Mouse (Mus musculus) heart, embryonic 14.5 days (tissue): ENCODE data around the gene Asna1. TPM values are rescaled to one million over a fixed set of nuclear protein-coding genes. Genes with fewer than 3 reads are reported as not detected.

Source experiments
- ATAC-seq: fragments of 200-750 bp; cut with Nextera tagmentation; 2 replicates; pipeline ENCODE4 v1.8.0; 2017; ENCODE audit warnings: low read depth, moderate TSS enrichment; ENCODE audit not compliant: insufficient number of reproducible peaks, insufficient read depth, low FRiP score
- H3K27ac ChIP-seq, 2 experiments: fragments of 200-500 bp in 1 of 2; fragments of 300-500 bp in 1 of 2; sonication (generic) in 1 of 2; replicated peaks in 1 of 2; 2 replicates each; pipeline ENCODE4 v1.5.1; 2012 to 2014; ENCODE audit warnings: low read depth in 2 of 2, low read length in 2 of 2, control low read depth in 1 of 2, mild to moderate bottlenecking in 1 of 2, mixed read lengths in 1 of 2; ENCODE audit not compliant: control insufficient read depth in 1 of 2, insufficient read depth in 1 of 2
- H3K27me3 ChIP-seq: fragments of 300-500 bp; sonication (generic); 2 replicates; pipeline ENCODE4 v1.6.1; 2014; ENCODE audit warnings: mild to moderate bottlenecking, low read length, control low read depth; ENCODE audit not compliant: control insufficient read depth, insufficient read depth
- H3K36me3 ChIP-seq: fragments of 300-500 bp; sonication (generic); 2 replicates; pipeline ENCODE4 v1.6.1; 2014; ENCODE audit warnings: mild to moderate bottlenecking, control low read depth, low read length, mixed read lengths; ENCODE audit not compliant: control insufficient read depth, insufficient read depth
- H3K4me1 ChIP-seq, 2 experiments: fragments of 200-500 bp in 1 of 2; fragments of 300-500 bp in 1 of 2; sonication (generic) in 1 of 2; 2 replicates each; pipeline ENCODE4 v1.6.1; 2012 to 2014; ENCODE audit warnings: low read length in 2 of 2, control low read depth in 1 of 2, mixed read lengths in 1 of 2; ENCODE audit not compliant: control insufficient read depth in 2 of 2, insufficient read depth in 2 of 2
- H3K4me2 ChIP-seq: fragments of 300-500 bp; sonication (generic); 2 replicates; pipeline ENCODE4 v1.6.1; 2014; ENCODE audit warnings: mild to moderate bottlenecking, low read length
- H3K4me3 ChIP-seq, 2 experiments: fragments of 200-500 bp in 1 of 2; fragments of 300-500 bp in 1 of 2; sonication (generic) in 1 of 2; 2 replicates each; pipeline ENCODE4 v1.5.1; 2012 to 2014; ENCODE audit warnings: low read length in 2 of 2, mild to moderate bottlenecking in 2 of 2, control low read depth in 1 of 2, low read depth in 1 of 2, moderate library complexity in 1 of 2; ENCODE audit not compliant: control insufficient read depth in 1 of 2, insufficient read depth in 1 of 2
- H3K9ac ChIP-seq: fragments of 300-500 bp; sonication (generic); 2 replicates; pipeline ENCODE4 v1.6.1; 2014; ENCODE audit warnings: mild to moderate bottlenecking, low read length
- H3K9me3 ChIP-seq: fragments of 300-500 bp; sonication (generic); 2 replicates; pipeline ENCODE4 v1.6.1; 2016; ENCODE audit warnings: low read length, control low read depth; ENCODE audit not compliant: control insufficient read depth
- WGBS: fragments of 180-500 bp; shearing (Covaris S2); extraction: QIAGEN DNeasy Blood & Tissue Kit; methylation state at CpG from one replicate; pipeline ENCODE4 v1.1.7; 2014; 5-methylcytosine and 5-hydroxymethylcytosine counted together
- polyA plus RNA-seq: library from polyadenylated mRNA; unstranded; fragments of >200 nt; fragmentation: Nextera tagmentation; extraction: Ambion mirVana; gene quantifications from 2 replicates; pipeline ENCODE4 v1.2.1, GENCODE M21; 2014

Gene Asna1
- polyA plus RNA-seq, 1 experiment from 2014 or later: 109 TPM

DNA sequence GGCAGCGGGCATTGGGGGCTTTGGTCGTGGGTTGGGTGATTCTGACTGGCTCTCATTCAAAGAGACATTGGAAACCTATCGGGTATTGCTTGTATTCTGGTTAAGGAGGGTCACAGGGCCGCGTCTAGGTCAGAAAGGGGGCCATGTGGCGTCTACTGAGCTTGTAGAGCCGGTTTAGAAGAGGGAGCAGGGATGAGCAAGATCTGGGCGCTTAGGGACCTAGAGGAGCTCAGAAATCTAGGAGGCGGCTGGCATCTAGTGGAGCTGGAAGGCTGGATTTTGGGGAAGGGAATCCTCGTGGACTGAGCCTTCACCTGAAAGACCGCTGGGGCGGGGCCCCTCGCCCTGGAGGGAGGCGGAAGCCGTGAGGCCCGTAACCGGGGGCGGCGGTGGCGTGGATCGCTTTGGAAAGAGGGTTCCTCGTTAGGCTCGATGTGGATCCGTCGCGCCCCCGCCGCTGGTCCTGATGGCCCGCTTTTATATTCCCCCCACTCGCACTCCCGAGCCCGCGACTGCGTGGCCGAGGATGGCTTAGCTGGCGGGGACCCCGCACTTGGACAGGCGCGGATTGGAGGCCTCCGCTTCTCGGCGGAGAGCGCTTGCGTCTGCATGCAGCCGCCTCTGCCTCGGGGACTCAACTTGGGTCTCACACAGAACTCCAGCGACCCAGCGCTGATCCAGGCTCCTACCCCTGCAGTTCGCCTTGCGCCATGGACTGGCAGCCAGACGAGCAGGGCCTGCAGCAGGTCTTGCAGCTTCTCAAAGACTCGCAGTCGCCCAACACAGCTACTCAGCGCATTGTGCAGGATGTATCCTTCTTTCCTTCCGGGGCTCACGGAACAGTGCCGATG, 12.8 kb upstream of the Asna1 start:
- Histone ChIP-seq H3K27me3 (no peaks in the 10 kb centered on the region), H3K27ac (peak overlapping the region; percentile 99), H3K4me2 (peak overlapping the region; percentile 96), H3K4me1 (peaks cover 0 to 22% of the 10 kb centered on the region in 2 experiments; a peak in 3 of 4 replicates), H3K4me3 (peak overlapping the region; percentile 84 to 96), H3K9me3 (no peaks in the 10 kb centered on the region), H3K36me3 (peaks cover 43% of the 10 kb centered on the region), H3K9ac (peak overlapping the region; percentile 92)
- ATAC-seq: 0 out of 2 replicates have a peak, but pooled peaks have one; percentile 19
- WGBS: under 1% methylated on average over 56 of the region's 57 CpGs

DNA sequence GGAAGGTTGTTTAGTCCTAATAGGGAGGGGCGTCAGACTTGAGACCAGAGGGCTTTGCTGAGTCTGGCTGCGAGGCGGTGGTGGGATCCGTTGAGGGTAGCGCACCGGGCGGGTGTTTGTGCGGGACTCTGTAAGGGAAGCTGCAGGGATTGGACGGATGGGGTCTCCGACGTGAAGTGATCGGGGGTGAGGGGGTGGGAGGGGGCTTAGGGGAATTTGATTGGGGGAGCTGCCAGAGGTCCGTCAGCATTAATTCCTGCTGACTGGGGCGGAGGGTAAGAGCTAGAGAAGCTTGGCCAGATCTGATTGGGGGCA, 12.2 kb upstream of the Asna1 start:
- H3K27ac ChIP-seq: peak overlapping the region; percentile 99
- peak overlapping the region; percentile 84 to 96 for H3K4me3 ChIP-seq
- WGBS: under 1% methylated on average over 14 of the region's 14 CpGs
- H3K4me2 ChIP-seq: peak overlapping the region; percentile 96
- H3K9ac ChIP-seq: peak overlapping the region; percentile 92
- H3K4me1 ChIP-seq: peaks cover 0 to 22% of the 10 kb centered on the region in 2 experiments; a peak in 3 of 4 replicates
- H3K9me3 ChIP-seq: no peaks in the 10 kb centered on the region
- ATAC-seq: peak; percentile 11
- H3K36me3 ChIP-seq: peaks cover 44% of the 10 kb centered on the region
- H3K27me3 ChIP-seq: no peaks in the 10 kb centered on the region

DNA sequence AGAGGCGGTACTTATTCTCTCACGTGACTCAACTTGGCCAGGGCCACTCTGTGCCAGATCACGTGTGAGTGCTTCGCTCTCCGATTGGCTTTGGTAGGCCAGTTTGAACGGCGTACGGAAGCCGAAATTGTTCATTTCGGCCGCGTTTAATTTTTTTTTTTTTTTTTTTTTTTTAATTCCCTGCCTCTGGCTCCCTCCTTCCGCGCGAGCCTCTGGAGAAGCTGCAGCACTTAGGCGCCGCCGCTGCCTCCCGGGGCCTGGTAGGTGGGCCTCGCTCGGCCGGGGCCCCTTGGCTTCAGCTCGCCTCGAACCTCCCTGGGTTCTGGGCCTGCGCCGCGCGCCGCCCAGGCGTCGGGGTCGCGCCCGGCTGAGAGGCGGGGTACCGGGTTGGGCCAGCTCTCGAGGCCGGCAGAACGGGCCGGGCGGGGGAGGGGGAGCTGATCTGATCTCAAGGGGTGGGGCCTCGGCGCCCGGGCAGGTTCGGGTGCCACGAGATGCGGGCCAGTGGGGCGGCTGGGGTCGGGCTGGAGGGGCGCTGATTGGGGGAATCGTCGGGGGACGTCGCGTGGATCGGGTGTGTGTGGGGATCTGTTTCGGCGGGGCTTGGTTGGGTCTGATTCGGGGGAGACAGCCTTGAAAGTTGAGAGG, 11.8 kb upstream of the Asna1 start, which contains the start of gene Tnpo2:
Gene Tnpo2 (plus strand): TSS at position 198 of the 648 bp plus-strand sequence.
- Histone ChIP-seq H3K9me3 (no peaks in the 10 kb centered on the region), H3K4me1 (peaks cover 0 to 22% of the 10 kb centered on the region in 2 experiments; a peak in 3 of 4 replicates), H3K27me3 (no peaks in the 10 kb centered on the region), H3K9ac (peak within 1 kb of the TSS; percentile 92), H3K27ac (peak within 1 kb of the TSS; percentile 99), H3K4me2 (peak within 1 kb of the TSS; percentile 96), H3K36me3 (peaks cover 44% of the 10 kb centered on the region), H3K4me3 (peak within 1 kb of the TSS; percentile 84 to 96)
- peak; percentile 92 for ATAC-seq
- under 1% methylated on average over 59 of the region's 59 CpGs for WGBS

DNA sequence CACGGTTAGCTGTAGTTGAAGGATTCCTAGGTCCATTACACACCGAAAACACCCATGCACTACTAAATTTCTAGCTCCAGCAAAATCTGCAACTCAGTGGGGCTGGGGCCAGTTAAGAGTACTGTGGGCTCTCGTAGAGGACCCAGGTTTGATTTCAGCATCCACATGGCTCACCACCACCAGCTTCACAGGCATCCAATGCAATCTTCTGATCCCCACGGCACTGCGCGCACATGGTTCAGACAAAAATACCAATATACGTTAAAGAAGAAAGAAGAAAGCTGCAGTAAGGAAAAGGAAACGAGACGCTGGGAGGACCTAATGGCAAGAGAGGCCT, 11.3 kb upstream of the Asna1 start:
- H3K4me1 ChIP-seq: peaks cover 0 to 22% of the 10 kb centered on the region in 2 experiments; a peak in 3 of 4 replicates
- WGBS: under 1% methylated on average over 9 of the region's 9 CpGs
- H3K27me3 ChIP-seq: no peaks in the 10 kb centered on the region
- peak overlapping the region; percentile 82 for H3K4me2 ChIP-seq
- no peaks in the 10 kb centered on the region for H3K9me3 ChIP-seq
- H3K4me3 ChIP-seq: peak overlapping the region; percentile 79 to 84
- peak; percentile 38 for ATAC-seq
- H3K36me3 ChIP-seq: peaks cover 44% of the 10 kb centered on the region
- H3K9ac ChIP-seq: peak overlapping the region; percentile 92
- peak overlapping the region; percentile 87 to 99 for H3K27ac ChIP-seq

DNA sequence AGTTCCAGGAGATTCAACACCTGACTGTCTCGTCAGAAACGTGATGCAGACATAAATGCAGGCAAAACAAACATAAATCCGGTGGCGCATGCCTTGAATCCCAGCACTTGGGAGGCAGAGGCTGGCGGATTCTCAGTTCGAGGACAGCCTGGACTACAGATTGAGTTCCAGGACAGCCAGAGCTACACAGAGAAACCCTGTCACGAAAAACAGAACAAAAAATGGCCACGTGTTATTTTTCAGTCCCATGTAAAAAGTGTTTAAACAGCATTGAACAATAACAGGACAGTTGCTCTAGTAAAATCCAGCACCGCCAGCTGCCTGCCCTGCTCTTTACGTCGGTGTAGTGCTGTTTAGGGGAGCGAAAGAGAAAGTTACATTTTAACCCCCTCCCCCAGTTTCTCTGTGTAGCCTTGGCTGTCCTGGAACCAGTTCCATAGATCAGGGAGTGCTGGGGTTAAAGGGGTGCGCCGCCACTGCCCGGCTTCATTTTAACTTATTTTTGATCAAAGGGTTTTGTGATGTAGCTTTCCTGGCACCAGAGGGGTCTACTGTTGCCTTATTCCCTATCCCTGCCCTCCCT, 10.7 kb upstream of the Asna1 start:
- peak overlapping the region; percentile 87 to 99 for H3K27ac ChIP-seq
- WGBS: under 1% methylated on average over 15 of the region's 15 CpGs

DNA sequence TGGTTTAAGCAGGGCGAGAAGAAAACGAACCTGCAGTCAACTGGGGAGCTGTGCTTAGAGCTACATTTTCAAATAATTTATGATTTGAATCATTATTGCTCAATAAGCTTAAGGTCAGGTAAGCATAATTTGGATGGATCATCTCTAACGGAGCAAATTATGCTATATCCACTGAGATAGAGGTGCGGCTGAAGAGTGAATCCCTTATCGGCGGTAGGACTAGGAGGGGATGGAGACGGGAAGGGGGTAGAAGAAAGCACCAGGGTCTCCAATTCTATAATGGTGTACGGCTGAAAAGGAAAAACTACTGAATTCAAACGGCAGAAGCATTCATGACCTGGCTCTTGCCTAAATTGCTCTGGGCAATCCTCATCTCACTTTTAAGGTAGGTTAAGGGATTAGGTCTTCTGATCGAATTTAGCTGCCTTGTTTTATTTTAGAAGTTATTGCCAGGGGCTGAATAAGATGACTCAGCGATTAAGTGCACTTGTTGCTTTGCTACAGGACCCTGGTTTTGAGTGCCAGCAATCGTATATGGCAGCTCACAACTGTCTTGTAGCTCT, 10.2 kb upstream of the Asna1 start:
- H3K27ac ChIP-seq: peak overlapping the region; percentile 87 to 99
- H3K9ac ChIP-seq: peak overlapping the region; percentile 92
- H3K9me3 ChIP-seq: no peaks in the 10 kb centered on the region
- peak overlapping the region; percentile 79 to 84 for H3K4me3 ChIP-seq
- peaks cover 43% of the 10 kb centered on the region for H3K36me3 ChIP-seq
- no peak for ATAC-seq
- H3K27me3 ChIP-seq: no peaks in the 10 kb centered on the region
- H3K4me1 ChIP-seq: peaks cover 0 to 22% of the 10 kb centered on the region in 2 experiments; a peak in 3 of 4 replicates
- WGBS: 5% methylated on average over 12 of the region's 12 CpGs
- H3K4me2 ChIP-seq: peak overlapping the region; percentile 82

More for the DNA sequence above, 10.7 kb upstream of the Asna1 start:
- H3K9me3 ChIP-seq: no peaks in the 10 kb centered on the region
- H3K4me2 ChIP-seq: peak overlapping the region; percentile 82
- peak overlapping the region; percentile 92 for H3K9ac ChIP-seq
- peaks cover 43% of the 10 kb centered on the region for H3K36me3 ChIP-seq
- H3K27me3 ChIP-seq: no peaks in the 10 kb centered on the region
- ATAC-seq: no peak
- peaks cover 0 to 22% of the 10 kb centered on the region in 2 experiments; a peak in 3 of 4 replicates for H3K4me1 ChIP-seq
- H3K4me3 ChIP-seq: peak overlapping the region; percentile 79 to 84

DNA sequence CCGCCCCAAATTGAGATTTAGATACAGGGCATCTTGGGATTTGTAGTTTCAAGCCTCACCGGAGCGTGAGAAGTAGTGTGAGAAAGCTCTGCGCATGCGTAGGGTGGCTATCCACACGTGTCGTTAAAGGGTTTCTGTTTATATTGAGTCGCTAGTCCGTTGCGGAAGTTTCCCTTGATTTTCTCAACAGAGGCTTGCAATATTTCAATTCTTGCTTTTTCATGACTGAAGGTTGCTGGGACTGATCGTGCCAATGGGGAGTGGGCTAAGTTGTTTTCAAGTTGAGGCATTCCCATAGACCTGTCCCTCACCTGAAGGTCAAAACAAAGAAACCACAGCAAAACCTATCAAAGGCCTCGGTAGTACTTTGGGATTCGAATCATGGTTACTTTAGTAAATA, 9.7 kb upstream of the Asna1 start:
- Histone ChIP-seq H3K4me1 (peaks cover 0 to 21% of the 10 kb centered on the region in 2 experiments; a peak in 3 of 4 replicates), H3K36me3 (peaks cover 43% of the 10 kb centered on the region), H3K4me2 (peak overlapping the region; percentile 82), H3K27me3 (no peaks in the 10 kb centered on the region), H3K27ac (peak overlapping the region; percentile 6 to 99; a peak in 1 of 4 replicates), H3K9ac (peak overlapping the region; percentile 92), H3K9me3 (no peaks in the 10 kb centered on the region), H3K4me3 (peak overlapping the region; percentile 33 to 84)
- 4% methylated on average over 13 of the region's 13 CpGs for WGBS
- no peak for ATAC-seq
